Mouse (Mus musculus) liver, postnatal 0 days (tissue): ENCODE measurements around the gene Cryba4. TPM values are rescaled to one million over a fixed set of nuclear protein-coding genes. Genes with fewer than 3 reads are reported as not detected.
A peak's percentile ranks its signal among the peaks of the same experiment; 100 is the strongest.

Experiments
- ATAC-seq: fragments of 200-750 bp; cut with Nextera tagmentation; 2 replicates; pipeline ENCODE4 v1.8.0; 2017; ENCODE audit warnings: mild to moderate bottlenecking, moderate library complexity
- DNase-seq: peaks from one replicate; pipeline ENCODE4 v3.0.0-alpha.2; 2016
- H3K27ac ChIP-seq: fragments of 300-500 bp; sonication (generic); 2 replicates; pipeline ENCODE4 v1.5.1; 2014; ENCODE audit warnings: antibody characterized with exemption, moderate library complexity, mild to moderate bottlenecking, low read depth
- H3K27me3 ChIP-seq: fragments of 300-500 bp; sonication (generic); 2 replicates; pipeline ENCODE4 v1.6.1; 2014; ENCODE audit warnings: low read length, control low read depth, mixed read lengths; ENCODE audit not compliant: insufficient read depth
- H3K36me3 ChIP-seq: fragments of 300-500 bp; sonication (generic); replicated peaks from 2 replicates; pipeline ENCODE4 v1.6.1; 2014; ENCODE audit warnings: mild to moderate bottlenecking, control low read depth, low read length, moderate library complexity, mixed read lengths; ENCODE audit not compliant: insufficient read depth
- H3K4me1 ChIP-seq: fragments of 300-500 bp; sonication (generic); 2 replicates; pipeline ENCODE4 v1.6.1; 2014; ENCODE audit warnings: antibody characterized with exemption, mild to moderate bottlenecking, control low read depth; ENCODE audit not compliant: insufficient read depth
- H3K4me2 ChIP-seq: fragments of 300-500 bp; sonication (generic); 2 replicates; pipeline ENCODE4 v1.6.1; 2014; ENCODE audit warnings: low read depth, mild to moderate bottlenecking, low read length, moderate library complexity, mixed read lengths
- H3K4me3 ChIP-seq: fragments of 300-500 bp; sonication (generic); 2 replicates; pipeline ENCODE4 v1.5.1; 2014; ENCODE audit warnings: low read depth, low read length
- H3K9ac ChIP-seq: fragments of 300-500 bp; sonication (generic); replicated peaks from 2 replicates; pipeline ENCODE4 v1.6.1; 2014; ENCODE audit warnings: mild to moderate bottlenecking, moderate library complexity
- H3K9me3 ChIP-seq: fragments of 300-500 bp; sonication (generic); 2 replicates; pipeline ENCODE4 v1.6.1; 2016; ENCODE audit warnings: mild to moderate bottlenecking, control low read depth, low read length, mixed read lengths
- CTCF ChIP-seq: sonication (generic); IDR thresholded peaks from 2 replicates; pipeline ENCODE4 v1.5.1; 2016; ENCODE audit warnings: antibody characterized with exemption, low read depth
- EP300 ChIP-seq: IDR thresholded peaks from 2 replicates; pipeline ENCODE4 v1.6.1; 2016; ENCODE audit warnings: antibody characterized with exemption, low read depth, mild to moderate bottlenecking
- WGBS: fragments of 180-500 bp; shearing (Covaris S2); extraction: QIAGEN DNeasy Blood & Tissue Kit; methylation state at CpG from one replicate; pipeline ENCODE4 v1.1.7; 2014; ENCODE audit not compliant: insufficient replicate concordance; 5-methylcytosine and 5-hydroxymethylcytosine counted together
- polyA plus RNA-seq: library from polyadenylated mRNA; unstranded; fragments of >200 nt; fragmentation: Nextera tagmentation; extraction: Ambion mirVana; gene quantifications from 2 replicates; pipeline ENCODE4 v1.2.1, GENCODE M21; 2015

The Cryba4 gene
- polyA plus RNA-seq, 1 experiment from 2014 or later, result 0.86 TPM

DNA sequence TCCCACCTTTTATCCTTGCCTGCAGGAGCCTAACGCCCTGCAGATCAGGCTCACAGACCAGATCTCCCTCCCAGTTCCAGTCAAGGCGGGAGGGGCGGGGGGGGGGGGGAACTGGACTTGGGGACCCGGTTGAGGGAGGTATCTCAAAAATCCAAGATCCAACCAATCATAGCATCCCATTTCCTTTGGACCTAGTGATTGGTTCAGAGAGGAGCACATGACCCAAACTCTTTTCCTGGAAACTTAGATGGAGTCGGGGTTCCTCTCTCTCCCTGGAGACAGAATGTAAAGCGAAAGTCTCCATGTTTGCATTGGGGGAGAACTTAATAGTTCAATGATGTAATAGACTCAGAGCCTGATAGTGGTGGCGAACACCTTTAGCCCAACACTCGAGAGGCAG, 4.9 kb downstream of the Cryba4 start:
- TF ChIP-seq EP300 (no peak), CTCF (no peak)
- no peaks in the 10 kb centered on the region for H3K36me3 ChIP-seq
- H3K4me1 ChIP-seq, result peaks cover 13% of the 10 kb centered on the region
- no peaks in the 10 kb centered on the region for H3K27me3 ChIP-seq
- DNase-seq, result no peak
- ATAC-seq, result no peak
- H3K9ac ChIP-seq, result no peak overlapping the region
- WGBS, result 52% methylated on average over 8 of the region's 8 CpGs
- no peak overlapping the region for H3K27ac ChIP-seq
- no peaks in the 10 kb centered on the region; the same call in 1 of the 2 replicates for H3K9me3 ChIP-seq
- no peak overlapping the region for H3K4me2 ChIP-seq
- no peak overlapping the region for H3K4me3 ChIP-seq

DNA sequence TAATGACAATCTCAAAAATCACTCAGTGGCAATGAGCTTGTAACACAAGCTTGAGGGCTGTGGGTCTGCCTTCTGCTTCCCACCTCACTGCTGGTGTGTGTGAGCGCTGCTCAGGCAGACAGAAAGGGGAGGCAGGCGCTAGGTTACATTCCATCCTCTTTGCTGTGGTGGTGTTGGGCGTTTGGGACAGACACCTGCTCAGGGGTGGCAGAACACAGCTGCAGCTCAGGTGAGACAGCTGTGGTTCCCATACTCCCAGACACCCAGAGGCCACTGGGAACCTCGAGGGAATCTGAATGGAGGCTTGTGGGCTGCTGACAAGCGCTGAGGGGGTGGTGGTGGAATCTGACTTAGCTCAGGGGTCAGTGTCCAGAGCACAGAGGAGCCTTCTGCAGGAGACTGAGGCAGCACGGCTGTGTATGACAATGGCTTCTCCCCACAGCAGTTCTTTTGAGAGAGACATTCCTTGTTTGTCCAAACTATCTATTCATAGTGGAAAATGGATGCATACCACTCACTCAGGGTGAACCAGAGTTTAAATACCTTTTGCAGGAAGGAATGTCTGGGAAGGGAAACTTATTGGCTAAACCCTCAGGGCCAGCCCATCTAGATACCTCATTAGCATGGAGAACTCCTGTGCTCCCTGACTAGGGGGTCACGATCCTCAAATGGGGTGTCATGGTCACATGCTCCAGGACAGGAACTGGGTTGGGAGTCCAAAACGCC, 7.3 kb downstream of the Cryba4 start:
- 64% methylated on average over 8 of the region's 8 CpGs for WGBS
- Histone ChIP-seq H3K4me3 (no peak overlapping the region), H3K9me3 (no peaks in the 10 kb centered on the region; the same call in 1 of the 2 replicates), H3K9ac (no peak overlapping the region), H3K4me2 (no peak overlapping the region), H3K27ac (no peak overlapping the region), H3K36me3 (no peaks in the 10 kb centered on the region), H3K27me3 (no peaks in the 10 kb centered on the region), H3K4me1 (peaks cover 17% of the 10 kb centered on the region)
- DNase-seq (no peak), ATAC-seq (no peak)
- no peak for TF ChIP-seq EP300
- no peak for TF ChIP-seq CTCF

DNA sequence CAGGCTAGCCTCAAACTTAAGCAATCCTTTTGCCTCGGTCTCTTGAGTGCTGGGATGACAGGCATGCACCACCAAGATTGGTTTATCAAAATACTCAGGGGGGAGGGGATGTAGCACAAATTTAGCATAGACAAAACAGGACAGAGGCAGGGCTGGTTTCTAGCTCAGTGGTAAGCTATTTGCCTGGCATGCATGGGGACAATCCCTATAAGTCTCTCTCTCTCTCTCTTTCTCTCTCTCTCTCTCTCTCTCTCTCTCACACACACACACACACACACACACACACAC, 8.1 kb downstream of the Cryba4 start:
- TF ChIP-seq EP300, result no peak
- TF ChIP-seq CTCF, result no peak
- Histone ChIP-seq H3K4me3 (no peak overlapping the region), H3K4me1 (peaks cover 17% of the 10 kb centered on the region), H3K27ac (0 out of 2 replicates have a peak overlapping the region, but pooled peaks have one; percentile 34), H3K27me3 (no peaks in the 10 kb centered on the region), H3K36me3 (no peaks in the 10 kb centered on the region), H3K9ac (no peak overlapping the region), H3K4me2 (no peak overlapping the region), H3K9me3 (no peaks in the 10 kb centered on the region; the same call in 1 of the 2 replicates)
- DNase-seq (no peak), ATAC-seq (no peak)
- WGBS, result 29% methylated on average over 1 of the region's 1 CpGs

DNA sequence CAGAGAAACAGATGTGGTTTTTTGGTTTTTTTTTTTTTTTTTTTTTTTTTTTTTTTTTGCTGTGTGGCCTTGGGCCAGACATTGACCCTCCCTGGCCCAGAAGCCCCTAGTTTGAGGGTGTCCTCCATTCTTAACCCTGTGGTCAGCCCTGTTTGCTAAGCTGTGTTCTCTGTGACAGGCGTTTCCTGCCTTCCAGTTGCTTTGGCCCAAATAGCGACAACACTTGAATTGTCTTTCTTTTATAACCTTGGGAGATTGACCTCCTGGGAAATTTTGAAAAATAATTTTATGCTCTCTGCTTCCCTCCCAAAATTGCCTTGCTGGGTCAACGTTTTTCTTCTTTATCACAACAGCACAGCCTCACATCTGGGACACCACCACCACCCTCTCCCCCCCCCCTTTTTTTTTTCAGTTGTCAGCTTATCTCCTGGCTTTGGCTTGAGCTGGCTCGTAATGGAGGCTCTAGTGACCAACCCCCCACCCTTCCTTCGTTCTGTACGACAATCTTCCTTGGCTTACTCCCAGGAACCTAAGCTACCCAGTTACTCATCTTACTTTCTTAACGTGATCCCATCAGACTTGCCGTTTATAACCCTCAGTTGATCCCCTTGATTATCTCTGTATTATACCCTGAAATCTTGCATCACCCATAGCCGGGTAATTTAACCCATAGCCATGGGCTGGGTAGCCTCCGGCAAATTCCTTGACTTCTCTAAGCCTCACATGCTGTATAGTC, 8.6 kb downstream of the Cryba4 start:
- H3K27me3 ChIP-seq, result no peaks in the 10 kb centered on the region
- no peak overlapping the region for H3K4me3 ChIP-seq
- H3K36me3 ChIP-seq, result no peaks in the 10 kb centered on the region
- ATAC-seq (no peak), DNase-seq (no peak)
- peak overlapping the region; percentile 34; the same call in 1 of the 2 replicates for H3K27ac ChIP-seq
- no peaks in the 10 kb centered on the region; the same call in 1 of the 2 replicates for H3K9me3 ChIP-seq
- peaks cover 17% of the 10 kb centered on the region for H3K4me1 ChIP-seq
- TF ChIP-seq EP300, result peak; percentile 82
- no peak for TF ChIP-seq CTCF
- WGBS, result 46% methylated on average over 10 of the region's 10 CpGs
- no peak overlapping the region for H3K9ac ChIP-seq
- H3K4me2 ChIP-seq, result no peak overlapping the region

DNA sequence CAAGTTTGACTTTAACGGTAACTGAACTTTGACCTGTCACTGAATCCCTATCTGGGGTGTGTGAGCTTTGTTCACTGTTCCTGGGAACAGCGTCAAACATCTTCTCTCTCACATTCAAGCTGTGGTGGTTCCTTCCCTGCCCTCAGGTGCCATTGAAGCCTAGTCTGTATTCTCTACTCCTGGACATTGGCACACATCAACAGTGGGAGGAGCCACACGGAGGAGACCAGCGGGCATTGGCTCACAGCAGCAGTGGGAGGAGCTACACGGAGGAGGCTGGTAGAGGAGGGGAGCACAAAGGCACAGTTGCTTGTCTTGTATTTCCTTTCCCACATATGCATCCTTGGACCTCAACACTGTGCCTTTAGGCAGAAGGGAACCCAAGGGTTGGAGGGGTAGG, 9.3 kb downstream of the Cryba4 start:
- ATAC-seq, result no peak
- Histone ChIP-seq H3K4me1 (peaks cover 17% of the 10 kb centered on the region), H3K27ac (peak overlapping the region; percentile 48; the same call in 1 of the 2 replicates)

DNA sequence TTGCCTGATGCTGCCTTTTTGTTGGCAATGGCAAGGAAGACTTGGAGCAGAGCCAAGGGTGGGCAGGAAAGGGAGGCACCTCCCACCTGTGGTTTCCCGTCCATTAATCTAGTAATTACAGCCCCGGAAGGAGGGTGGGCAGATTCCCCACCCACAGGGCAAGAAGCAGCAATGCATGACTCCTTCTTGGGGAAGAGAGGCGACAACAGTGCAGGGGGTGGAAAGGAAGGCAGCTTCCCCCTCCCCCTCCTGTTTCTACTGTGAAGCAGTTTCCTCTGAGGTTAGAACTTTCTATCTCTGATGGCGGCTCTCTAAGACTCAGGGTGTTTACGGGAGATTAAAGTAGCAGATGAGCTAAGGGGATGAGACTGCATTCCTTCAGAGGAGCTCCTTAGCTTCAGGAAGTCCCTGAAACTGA, 9.9 kb downstream of the Cryba4 start:
- Histone ChIP-seq H3K9me3 (no peaks in the 10 kb centered on the region; the same call in 1 of the 2 replicates), H3K36me3 (no peaks in the 10 kb centered on the region), H3K4me2 (0 out of 2 replicates have a peak overlapping the region, but pooled peaks have one; percentile 9), H3K9ac (no peak overlapping the region), H3K27me3 (peaks cover 7% of the 10 kb centered on the region; the same call in 1 of the 2 replicates), H3K4me1 (peaks cover 17% of the 10 kb centered on the region), H3K27ac (peak overlapping the region; percentile 48; the same call in 1 of the 2 replicates), H3K4me3 (no peak overlapping the region)
- ATAC-seq, result peak; percentile 60
- DNase-seq, result peak; percentile 55
- 17% methylated on average over 5 of the region's 5 CpGs for WGBS
- no peak for TF ChIP-seq CTCF
- peak; percentile 68; the same call in 1 of the 2 replicates for TF ChIP-seq EP300

More for the DNA sequence above, 9.3 kb downstream of the Cryba4 start:
- H3K9ac ChIP-seq, result no peak overlapping the region
- H3K27me3 ChIP-seq, result 0 out of 2 replicates have a peak, but pooled peaks cover under 1% of the 10 kb centered on the region
- H3K9me3 ChIP-seq, result no peaks in the 10 kb centered on the region; the same call in 1 of the 2 replicates
- 53% methylated on average over 5 of the region's 5 CpGs for WGBS
- no peak for DNase-seq
- H3K36me3 ChIP-seq, result no peaks in the 10 kb centered on the region
- no peak overlapping the region for H3K4me3 ChIP-seq
- TF ChIP-seq EP300 (no peak), CTCF (no peak)
- H3K4me2 ChIP-seq, result no peak overlapping the region
